Mouse (Mus musculus): Measurements from ENCODE around the gene Arl16.

Arl16 gene

DNA sequence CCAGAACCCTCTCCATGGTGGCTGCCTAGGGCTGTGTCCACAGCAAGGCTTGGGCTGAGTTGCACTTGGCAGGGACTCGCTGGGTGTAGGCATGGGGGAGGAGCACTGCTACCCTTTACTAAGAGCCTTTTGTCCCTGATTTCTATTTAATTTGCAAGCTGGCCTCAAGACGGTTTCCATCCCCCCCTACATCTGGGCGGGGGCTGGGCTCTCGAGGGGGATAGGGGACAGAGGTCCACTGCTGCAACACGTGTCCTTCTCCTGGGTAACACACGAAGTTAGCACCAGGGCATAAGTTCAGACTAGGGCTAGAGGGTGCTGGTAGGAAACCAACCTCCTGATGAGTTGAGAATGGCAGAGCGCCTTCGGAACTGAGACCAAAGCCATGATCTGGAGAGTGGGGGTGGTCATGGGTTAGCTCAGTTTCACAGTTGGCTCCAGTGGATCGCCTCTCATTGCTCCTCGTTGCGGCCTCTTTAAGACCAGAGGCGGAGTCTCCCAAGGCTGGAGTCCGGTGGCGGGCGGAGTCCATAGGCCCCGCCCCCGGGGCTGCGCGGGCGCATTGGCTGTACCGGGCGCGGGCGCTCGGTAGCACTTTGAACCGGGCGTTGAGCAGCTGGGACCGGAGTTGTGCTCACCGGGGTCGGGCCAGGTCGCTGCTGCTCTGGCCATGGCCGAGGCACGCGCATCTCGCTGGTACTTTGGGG is 24.1 kb upstream of the Arl16 start, which contains the start of gene Slc25a10:
Slc25a10 (plus strand) TSS at position 524 of the 707 bp plus-strand sequence.
- peak; percentile 86 for DNase-seq (ENCODE audit: low read depth)

GRCm38 (mm10) chr11:120490291-120491046 is 23.1 kb upstream of the Arl16 start:
- DNase-seq (ENCODE audit: low read depth), result peak; percentile 37

GRCm38 (mm10) chr11:120489054-120489761 is 21.8 kb upstream of the Arl16 start:
- DNase-seq (ENCODE audit: low read depth), result peak; percentile 91

DNA sequence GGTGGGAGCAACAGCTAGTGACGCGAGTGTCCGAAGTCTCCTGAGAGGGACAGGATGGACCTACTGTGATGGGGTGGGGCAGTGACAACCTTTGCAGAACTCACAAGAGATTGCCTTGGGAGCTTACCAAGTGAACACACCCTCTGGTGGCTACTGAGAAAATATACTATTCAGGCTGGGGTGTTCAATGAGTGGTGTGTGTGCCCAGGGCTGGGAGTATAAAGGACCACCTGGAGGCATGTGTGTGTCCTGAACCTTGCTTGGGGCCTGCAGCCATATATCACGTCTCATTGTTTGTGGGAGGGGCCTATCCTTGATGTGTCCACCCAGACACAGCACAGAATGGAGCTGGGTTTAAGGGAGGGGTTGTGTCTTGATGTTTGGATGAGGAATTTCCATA is 21.1 kb upstream of the Arl16 start:
- peak; percentile 49 for DNase-seq (ENCODE audit: low read depth)

GRCm38 (mm10) chr11:120485251-120485650 is 17.8 kb upstream of the Arl16 start:
- no peak for DNase-seq (ENCODE audit: low read depth)

DNA sequence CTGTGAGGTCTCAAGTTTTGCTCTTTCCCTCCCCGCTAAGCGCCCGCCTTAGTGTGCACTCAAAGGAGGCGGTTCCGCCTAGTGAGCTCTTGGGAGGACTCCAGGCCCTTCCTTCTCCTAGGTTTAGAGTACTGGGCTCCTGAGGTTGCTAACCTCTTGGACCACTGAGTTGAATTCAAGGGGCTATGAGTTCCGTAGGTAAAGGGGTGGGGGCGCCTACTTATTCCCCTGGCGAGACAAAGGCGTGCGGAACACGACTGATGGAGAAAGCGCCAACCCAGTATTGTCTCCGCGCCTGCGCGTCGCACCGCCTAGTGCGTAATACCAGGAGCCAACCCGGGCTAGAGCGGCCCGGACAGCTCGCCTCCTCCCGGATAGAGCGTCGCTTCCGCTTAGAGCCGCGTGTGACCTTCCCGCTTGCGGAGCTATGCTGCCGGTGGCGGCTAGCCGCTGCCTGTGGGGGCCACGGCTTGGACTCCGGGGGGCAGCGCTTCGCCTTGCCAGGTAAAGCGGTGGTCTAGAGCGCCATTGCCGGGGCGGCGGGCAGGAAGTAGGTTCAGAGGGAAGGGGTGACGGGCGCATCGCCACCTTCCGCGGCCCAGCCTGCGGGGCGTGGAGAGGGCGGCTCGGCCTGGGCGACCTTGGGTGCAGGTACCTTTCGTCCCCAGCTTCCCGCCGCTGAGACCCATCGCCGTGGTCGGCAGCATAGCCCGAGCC is 17.0 kb upstream of the Arl16 start, which contains the start of gene Mrpl12:
Mrpl12 (plus strand) TSS at position 349 of the 717 bp plus-strand sequence.
- DNase-seq (ENCODE audit: low read depth), result peak; percentile 96

GRCm38 (mm10) chr11:120483448-120483934 is 16.1 kb upstream of the Arl16 start:
- DNase-seq (ENCODE audit: low read depth), result no peak

DNA sequence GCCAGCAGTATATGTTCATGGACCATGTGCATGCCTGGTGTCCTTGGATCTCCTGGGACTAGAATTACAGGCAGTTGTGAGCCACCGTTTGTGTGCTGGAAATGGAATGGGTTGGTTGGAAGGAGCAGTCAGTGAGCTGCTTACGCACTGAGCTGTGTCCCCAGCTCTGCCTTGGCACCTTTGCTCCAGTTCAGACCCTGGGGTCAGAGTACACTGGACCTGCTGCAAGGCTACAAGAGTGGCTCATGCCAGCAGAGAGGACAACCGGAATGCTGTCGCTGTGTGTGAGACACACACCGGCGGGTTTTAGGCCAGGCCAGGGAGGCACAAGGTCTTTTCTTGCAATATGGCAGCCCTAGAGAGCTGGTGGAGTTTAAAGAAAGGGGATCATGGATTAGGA is 4.6 kb upstream of the Arl16 start:
- no peak for DNase-seq (ENCODE audit: low read depth)

DNA sequence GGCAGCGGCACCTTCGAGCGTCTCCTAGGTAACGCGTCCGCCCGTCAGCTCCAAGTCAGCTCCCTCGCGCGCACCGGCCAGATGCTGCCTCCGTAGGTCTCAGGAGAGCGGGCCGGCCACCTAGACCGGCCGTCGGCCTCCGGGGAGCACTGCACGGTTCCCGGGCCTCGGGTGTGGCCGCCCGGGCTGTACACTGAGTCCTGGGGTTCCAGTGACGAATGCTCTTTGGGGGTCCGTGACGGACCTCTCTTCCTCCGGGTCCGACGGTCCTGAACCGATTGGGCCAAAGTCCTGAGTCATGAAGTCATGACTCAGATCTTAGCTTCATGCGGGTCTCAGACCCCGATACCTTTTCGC is 307 bp upstream of the Arl16 start:
- DNase-seq (ENCODE audit: low read depth), result no peak

GRCm38 (mm10) chr11:120465521-120465920 is 1.9 kb downstream of the Arl16 start:
- no peak for DNase-seq (ENCODE audit: low read depth)

- no peak for DNase-seq (ENCODE audit: low read depth)
Measured at GRCm38 (mm10) chr11:120464365-120464764, 3.0 kb downstream of the Arl16 start.

- no peak for DNase-seq (ENCODE audit: low read depth)
Measured at GRCm38 (mm10) chr11:120463536-120463935, 3.9 kb downstream of the Arl16 start.

GRCm38 (mm10) chr11:120458847-120459597 is 8.4 kb downstream of the Arl16 start:
- peak; percentile 68 for DNase-seq (ENCODE audit: low read depth)

DNA sequence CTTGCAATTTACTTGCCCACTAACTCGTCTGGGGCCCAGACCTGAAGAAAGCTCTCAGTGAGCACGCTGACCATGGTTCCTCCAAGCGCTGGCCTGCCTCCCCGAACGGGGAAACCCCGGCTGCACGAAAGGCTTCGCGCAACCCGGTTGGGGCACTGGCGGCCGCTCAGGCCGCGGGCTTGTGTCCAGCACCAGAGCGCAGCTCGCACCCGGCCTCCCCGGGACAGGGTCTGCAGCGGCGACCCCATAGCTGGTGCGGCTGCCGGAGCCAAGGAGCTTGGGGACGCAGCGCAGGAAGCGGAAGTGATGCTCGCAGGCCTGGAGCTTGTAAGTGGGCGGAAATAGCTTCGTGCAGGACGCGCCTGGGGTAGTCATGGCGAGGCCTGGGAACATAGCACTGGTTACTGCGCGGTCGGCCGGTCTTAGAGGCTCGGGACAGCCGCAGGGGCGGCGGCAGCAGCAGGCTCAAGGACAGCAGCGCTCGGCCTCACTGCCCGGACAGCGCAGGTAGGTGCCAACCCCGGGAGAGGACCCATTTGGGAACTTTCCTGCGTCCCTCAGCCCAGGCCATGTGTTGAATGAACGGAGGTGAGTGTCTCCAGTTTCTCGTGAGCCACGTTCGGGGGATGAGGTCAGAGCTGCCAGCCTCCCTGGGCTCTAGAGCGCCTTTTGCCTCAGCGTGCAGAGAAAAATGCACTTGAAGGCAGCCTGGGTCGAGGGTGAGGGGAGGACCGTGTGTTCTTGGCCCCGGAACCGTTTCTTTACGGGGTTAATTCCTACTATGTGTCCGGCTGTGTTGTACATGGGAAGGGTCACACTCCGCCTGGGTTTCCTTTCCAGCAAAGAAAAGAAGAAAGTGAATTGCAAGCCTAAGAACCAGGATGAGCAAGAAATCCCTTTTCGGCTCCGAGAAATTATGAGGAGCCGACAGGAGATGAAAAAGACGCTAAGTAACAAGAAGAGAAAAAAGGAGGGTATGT is 9.3 kb downstream of the Arl16 start, which contains the start of the genes Oxld1 and Ccdc137:
Oxld1 (minus strand) TSS at position 297 of the 980 bp plus-strand sequence.
Ccdc137 (plus strand) TSS at position 344 of the 980 bp plus-strand sequence.
- peak; percentile 92 for DNase-seq (ENCODE audit: low read depth)

DNA sequence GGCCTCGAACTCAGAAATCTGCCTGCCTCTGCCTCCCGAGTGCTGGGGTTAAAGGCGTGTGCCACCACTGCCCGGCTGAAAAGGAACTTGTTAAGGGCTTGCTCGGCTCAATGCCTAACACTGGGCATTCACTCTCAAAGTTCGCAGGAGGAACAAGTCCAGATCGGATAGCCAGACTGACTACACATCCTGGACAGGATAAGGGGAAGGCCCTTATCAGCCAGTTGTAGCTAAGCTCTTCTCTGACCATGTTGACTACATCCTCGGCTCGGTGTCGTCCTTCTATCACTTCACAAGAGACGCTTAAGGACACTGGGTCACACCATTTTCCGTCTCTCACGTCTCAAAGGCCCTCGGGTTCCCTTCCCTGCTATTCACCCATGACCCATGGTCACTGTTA is 10.0 kb downstream of the Arl16 start:
- DNase-seq (ENCODE audit: low read depth), result no peak

GRCm38 (mm10) chr11:120455413-120455812 is 12.0 kb downstream of the Arl16 start:
- no peak for DNase-seq (ENCODE audit: low read depth)

DNA sequence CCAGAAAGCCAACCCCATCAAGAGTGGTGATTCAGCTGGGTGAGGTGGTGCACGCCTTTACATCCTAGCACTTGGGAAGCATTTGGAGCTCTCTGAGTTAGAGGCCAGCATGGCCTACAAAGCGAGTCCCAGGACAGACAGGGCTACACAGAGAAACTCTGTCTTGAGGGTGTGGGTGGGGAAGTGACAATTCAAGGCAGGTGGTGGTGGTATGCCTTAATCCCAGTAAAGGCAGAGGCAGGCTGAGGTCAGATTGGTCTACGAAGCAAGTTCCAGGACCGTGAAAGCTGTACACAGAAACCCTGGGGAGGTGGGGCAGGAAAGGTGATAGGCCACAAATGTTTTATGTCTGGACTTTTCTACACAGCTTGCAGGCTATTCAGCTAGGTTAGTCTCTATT is 12.4 kb downstream of the Arl16 start:
- DNase-seq (ENCODE audit: low read depth), result no peak

- no peak for DNase-seq (ENCODE audit: low read depth)
Measured at GRCm38 (mm10) chr11:120453306-120453705, 14.1 kb downstream of the Arl16 start, which contains the start of gene Pde6g. Gene Pde6g (minus strand): TSS chr11:120453500.

GRCm38 (mm10) chr11:120452246-120452645 is 15.2 kb downstream of the Arl16 start:
- no peak for DNase-seq (ENCODE audit: low read depth)

- DNase-seq (ENCODE audit: low read depth), result no peak
Measured at GRCm38 (mm10) chr11:120447179-120447578, 20.2 kb downstream of the Arl16 start.
